Mouse (Mus musculus) thymus, adult 18-20 months (tissue): ENCODE results near the gene Rmdn3.

Experiments used
- DNase-seq, 2 experiments: peaks; one replicate each; pipeline ENCODE4 v3.0.0; 2022; ENCODE audit warnings: mixed read lengths in 2 of 2

The Rmdn3 gene

GRCm38 (mm10) chr2:119166901-119167865, 10.3 kb upstream of the Rmdn3 start, which contains the start of gene Gchfr:
Gene Gchfr (plus strand): TSS chr2:119167773.
- DNase-seq = no peak

DNA sequence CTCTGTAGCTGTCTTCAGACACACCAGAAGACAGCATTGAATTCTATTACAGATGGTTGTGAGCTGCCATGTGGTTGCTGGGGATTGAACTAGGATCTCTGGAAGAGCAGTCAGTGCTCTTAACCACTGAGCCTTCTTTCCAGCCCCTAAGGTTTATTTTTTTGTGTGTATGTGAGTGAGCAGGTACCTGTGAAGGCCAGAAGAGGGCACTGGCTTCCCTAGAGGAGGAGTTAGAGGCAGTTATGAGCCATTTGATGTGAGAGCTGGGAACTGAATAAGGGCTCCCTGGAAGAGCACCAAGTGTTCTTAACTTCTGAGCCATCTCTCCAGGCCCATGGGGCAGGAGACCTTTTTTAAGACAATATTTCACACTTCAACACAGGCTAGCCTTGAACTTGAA, 8.6 kb upstream of the Rmdn3 start:
- no peak for DNase-seq

GRCm38 (mm10) chr2:119163999-119164398, 7.2 kb upstream of the Rmdn3 start:
- DNase-seq = no peak

DNA sequence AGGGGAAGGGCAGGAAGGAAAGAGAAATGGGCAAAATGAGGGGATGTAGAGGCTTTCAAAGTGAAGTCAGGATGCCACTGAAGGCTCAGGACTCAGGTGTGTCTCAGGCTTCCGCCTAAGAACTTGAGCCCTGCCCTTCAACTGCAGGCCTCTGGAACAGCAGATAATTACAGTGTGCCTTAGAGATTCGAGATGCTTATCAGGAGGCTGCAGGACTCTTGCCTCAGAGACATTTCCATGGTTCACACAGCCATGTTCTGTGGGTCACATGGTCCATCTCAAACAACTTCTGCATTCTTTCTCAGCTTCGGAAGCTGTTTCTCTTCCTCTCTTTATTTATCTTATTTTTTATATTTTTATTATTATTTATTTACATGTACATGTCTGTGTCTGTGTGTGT, 6.3 kb upstream of the Rmdn3 start:
- no peak for DNase-seq

GRCm38 (mm10) chr2:119161247-119161646, 4.4 kb upstream of the Rmdn3 start:
- no peak for DNase-seq

DNA sequence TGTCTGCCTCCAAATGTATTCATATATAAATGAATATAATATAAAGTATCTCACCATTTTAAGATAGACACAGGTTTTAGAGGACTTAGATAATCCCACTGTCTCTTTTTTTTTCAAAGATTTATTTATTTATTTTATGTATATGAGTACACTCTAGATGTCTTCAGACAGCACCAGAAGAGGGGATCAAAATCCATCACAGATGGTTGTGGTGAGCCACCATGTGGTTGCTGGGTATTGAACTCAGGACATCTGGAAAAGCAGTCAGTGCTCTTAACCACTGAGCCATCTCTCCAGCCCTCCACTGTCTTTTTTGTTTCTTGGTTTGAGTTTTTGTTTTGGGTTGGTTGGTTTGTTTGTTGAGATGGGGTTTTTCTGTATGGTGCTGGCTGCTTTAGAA, 1.0 kb upstream of the Rmdn3 start:
- DNase-seq = no peak

GRCm38 (mm10) chr2:119156081-119156680, 653 bp downstream of the Rmdn3 start:
- DNase-seq = no peak

DNA sequence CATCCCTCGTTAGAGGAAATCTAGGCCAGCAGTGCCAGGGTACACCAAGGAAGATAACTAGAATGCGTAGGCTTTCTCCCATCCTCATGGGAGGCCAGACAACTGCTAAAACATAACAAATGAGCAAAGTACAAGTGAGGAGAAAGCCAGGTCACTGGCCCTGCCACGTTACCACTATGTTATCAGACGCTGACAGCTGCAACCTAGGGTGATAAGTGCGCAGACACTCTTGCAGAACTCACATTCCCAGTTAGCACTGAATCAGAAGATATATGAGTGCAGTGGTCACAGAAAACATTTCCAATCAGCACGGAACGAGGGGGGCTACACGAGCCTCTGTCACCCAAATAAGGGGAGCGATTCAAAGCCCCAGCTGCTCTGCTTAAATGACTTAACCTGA, 1.4 kb downstream of the Rmdn3 start:
- no peak for DNase-seq

- no peak for DNase-seq
Measured at GRCm38 (mm10) chr2:119154683-119155082, 2.2 kb downstream of the Rmdn3 start.

DNA sequence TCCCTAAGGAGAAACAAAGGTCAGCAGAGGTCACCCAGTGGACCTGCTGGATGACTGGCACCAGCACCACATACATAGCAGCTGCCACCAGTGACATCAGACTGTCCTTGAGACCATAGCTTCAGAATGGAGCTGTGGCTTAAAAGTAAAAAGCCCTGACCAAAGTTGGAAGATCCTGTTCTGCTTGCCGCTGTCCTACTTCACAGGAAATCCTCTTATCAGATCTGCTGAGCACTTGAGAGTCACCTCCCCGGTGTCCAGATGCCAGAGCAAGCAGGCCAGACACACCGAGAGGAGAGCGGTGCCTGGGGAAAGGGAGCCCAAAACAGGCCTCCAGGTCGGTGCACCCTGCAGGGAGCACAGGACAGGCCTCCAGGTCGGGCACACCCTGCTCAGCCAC, 4.6 kb downstream of the Rmdn3 start:
- DNase-seq = no peak

DNA sequence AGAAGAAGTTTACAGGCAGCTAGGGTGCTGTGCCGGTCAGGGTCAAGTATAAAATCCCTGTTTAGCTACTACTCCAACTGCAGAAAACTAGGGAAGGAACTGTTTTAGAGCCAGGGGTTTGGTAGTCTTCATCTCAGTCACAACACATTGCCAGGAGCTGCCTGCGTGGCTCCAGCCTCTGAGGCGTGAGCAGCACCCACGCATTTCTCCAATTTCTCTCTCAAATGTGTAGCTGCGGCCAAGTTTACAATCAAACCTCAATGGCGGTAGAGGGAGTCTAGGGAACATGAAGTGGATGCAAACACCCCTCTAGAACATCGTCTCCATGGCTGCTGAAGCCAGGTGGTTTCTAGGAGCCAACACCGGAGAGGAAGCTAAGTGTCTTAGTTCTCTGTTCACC, 9.1 kb downstream of the Rmdn3 start:
- no peak for DNase-seq

- no peak for DNase-seq
Measured at GRCm38 (mm10) chr2:119147160-119147678, 9.6 kb downstream of the Rmdn3 start.

DNA sequence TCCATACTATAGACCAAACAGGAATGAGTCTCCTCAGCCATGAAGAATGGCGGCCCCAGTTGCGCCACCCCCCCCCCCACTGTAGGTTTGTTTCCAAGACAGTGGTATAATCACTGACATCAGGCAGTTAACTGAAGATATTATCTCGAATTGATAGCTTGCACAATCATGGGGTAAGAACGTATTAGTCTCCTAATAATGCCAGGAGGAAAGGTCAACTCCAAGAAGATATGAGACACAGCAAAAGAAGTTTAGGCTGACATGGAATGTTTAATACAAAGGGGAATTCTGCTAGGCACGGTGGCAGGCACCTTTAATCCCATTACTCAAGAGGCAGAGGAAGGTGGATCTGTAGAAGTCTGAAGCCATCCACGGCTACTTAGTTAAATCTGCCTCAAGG, 10.4 kb downstream of the Rmdn3 start:
- DNase-seq = no peak

DNA sequence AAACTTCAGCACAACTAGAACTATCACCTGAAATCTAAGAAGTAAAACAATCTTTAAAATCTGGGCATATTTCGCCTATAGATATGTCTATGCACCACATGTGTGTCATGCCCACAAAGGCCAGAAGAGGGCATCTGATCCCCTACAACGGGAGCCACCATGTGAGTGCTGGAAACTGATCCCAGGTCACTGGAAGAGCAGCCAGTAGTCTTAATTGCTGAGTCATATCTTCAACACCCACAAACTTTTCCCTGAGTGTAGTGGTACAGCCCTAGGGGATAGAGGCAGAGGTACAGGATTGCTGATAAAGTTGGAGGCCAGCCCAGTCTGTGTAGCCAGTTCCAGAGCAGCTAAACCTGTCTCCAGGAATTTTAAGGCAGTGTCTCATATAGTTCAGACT, 11.6 kb downstream of the Rmdn3 start:
- DNase-seq = no peak

GRCm38 (mm10) chr2:119136346-119136898, 20.4 kb downstream of the Rmdn3 start:
- DNase-seq = no peak

- DNase-seq = no peak
Measured at GRCm38 (mm10) chr2:119113121-119113925, 43.5 kb downstream of the Rmdn3 start.

DNA sequence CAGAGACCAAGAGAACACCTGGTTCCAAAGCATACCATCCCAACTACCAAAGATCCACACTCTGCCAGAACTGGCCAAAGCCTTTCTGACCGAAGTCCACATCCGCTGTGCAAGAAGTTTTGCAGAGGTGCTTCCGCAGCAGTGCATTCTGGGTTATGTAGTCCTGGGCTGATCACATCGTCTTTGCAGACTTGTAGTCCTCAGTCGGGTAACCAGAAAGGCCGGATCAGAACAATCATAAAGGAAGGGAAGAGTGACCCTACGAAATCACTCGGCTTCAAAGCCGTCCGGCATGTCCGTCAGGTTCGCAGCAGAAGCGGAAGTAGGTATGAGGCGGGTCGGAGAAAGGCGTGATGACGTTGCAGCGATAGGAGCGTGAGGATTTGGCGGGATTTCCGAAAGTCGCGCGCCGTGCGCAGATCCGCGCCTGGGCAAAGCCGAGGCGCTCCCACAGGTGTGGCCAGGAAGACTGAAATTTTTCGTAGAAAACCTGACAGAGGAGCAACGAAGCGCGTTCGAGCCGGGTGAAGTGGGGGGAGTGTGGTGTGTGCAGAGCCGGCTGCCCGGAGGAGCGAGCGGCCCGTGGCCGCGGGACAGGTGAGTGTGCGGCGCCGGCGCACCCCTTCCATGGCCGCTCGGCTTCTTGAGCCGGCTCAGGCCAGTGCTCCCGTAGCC, 44.3 kb downstream of the Rmdn3 start, which contains the start of gene Rad51:
Gene Rad51, plus strand, starts transcription at position 356 of the 675 bp plus-strand sequence.
- DNase-seq = peak; percentile 59 to 75

- DNase-seq = no peak
Measured at GRCm38 (mm10) chr2:119111060-119111459, 45.8 kb downstream of the Rmdn3 start.

DNA sequence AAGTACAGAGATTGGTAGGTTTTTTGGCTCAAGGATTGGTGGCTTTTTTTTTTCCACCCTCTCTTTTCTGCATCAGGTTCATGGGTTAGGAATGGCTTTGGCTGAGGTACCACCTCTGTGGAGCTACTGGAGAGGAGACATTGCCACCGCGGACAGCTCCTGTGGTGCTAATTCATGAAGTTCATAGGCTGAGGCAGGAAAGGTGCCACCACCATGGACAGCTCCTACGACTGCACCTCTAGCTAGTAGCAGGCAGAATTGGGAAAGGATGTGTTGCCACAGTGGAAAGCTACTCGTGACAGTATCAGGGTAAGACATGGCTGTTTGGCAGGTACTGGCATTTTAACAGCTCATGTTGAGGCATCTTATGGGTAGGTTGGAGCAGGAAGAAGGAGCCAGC, 48.3 kb downstream of the Rmdn3 start:
- no peak for DNase-seq

DNA sequence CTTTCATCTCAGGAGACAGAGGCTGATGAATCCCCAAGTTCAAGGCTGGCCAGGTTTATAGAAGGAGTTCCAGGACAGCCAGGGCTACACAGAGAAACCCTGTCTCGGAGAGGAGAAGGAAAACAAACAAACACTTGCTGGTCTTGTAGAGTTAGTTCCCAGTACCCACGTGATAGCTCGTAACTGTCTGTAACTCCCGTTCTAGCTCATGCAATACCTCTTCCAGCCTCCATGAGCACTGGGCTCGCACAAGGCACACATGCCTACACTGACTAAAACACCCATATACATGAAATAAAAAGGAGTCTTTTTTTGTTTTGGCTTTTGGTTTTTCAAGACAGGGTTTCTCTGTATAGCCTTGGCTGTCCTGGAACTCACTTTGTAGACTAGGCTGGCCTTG, 50.3 kb downstream of the Rmdn3 start:
- no peak for DNase-seq

DNA sequence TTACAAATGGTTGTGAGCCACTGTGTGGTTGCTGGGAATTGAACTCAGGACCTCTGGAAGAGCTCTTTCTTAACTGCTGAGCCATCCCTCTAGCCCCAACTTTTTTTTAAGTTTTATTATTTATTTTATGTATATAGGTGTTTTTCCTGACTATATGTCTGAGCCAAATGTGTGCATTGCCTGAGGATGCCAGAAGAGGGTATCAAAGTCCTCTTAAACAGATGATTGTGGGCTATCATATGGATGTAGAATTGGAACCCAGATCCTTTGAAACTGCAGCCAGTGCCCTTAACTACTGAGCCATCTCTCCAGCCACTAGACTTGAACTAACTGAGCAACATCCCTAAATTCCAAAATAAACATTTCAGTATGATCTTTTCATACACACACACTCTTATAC, 55.3 kb downstream of the Rmdn3 start:
- no peak for DNase-seq
